ENCODE assay signal across 28 mouse cellular contexts in genomic region chr10:16158445-16158844, GRCm38 (mm10).
"Had no signal": no experiment of that assay in that cellular context is flagged by ENCODE, and none has a peak within 500 bp of the region (broad histone marks: within the 10 kb centered on the region; RNA-seq: fewer than 3 reads in every experiment).

No protein-coding gene starts in this region.

- H3K4me1 ChIP-seq: embryonic facial prominence, embryonic 10.5 days; embryonic facial prominence, embryonic 12.5 days; embryonic facial prominence, embryonic 13.5 days; embryonic facial prominence, embryonic 15.5 days; forebrain, embryonic 10.5 days; forebrain, embryonic 12.5 days; forebrain, embryonic 13.5 days; heart, embryonic 10.5 days had no signal

- H3K9ac ChIP-seq: embryonic facial prominence, embryonic 12.5 days; embryonic facial prominence, embryonic 13.5 days; embryonic facial prominence, embryonic 15.5 days; forebrain, embryonic 12.5 days; forebrain, embryonic 13.5 days; forebrain, embryonic 15.5 days; forebrain, postnatal 0 days had no signal

- DNase-seq: cerebellum, adult 8-10 months; cerebellum, adult 9-10 months; cerebellum, adult 9-11 months; cerebellum, postnatal 10 days; cerebellum, postnatal 14 days; cerebellum, postnatal 25 days; cerebellum, postnatal 36 days; embryo, embryonic 11 days; forebrain, postnatal 0 days; gastrocnemius, adult 2 months; gastrocnemius, postnatal 10 days; gastrocnemius, postnatal 14 days; gastrocnemius, postnatal 25 days; gastrocnemius, postnatal 36 days; heart, adult 11 months; heart, adult 18-20 months had no signal

- H3K36me3 ChIP-seq: embryonic facial prominence, embryonic 10.5 days; embryonic facial prominence, embryonic 12.5 days; embryonic facial prominence, embryonic 13.5 days; embryonic facial prominence, embryonic 15.5 days; forebrain, embryonic 10.5 days; forebrain, embryonic 12.5 days; forebrain, embryonic 15.5 days; heart, embryonic 10.5 days had no signal

- ATAC-seq: forebrain, embryonic 14.5 days; forebrain, embryonic 15.5 days; forebrain, embryonic 16.5 days; forebrain, postnatal 0 days had no signal

- H3K27ac ChIP-seq: embryonic facial prominence, embryonic 10.5 days; embryonic facial prominence, embryonic 12.5 days; embryonic facial prominence, embryonic 13.5 days; embryonic facial prominence, embryonic 15.5 days; forebrain, embryonic 10.5 days; forebrain, embryonic 12.5 days; forebrain, embryonic 13.5 days; forebrain, embryonic 15.5 days; gastrocnemius, adult 2 months; heart, embryonic 10.5 days had no signal

- H3K4me3 ChIP-seq: embryonic facial prominence, embryonic 10.5 days; embryonic facial prominence, embryonic 12.5 days; embryonic facial prominence, embryonic 13.5 days; embryonic facial prominence, embryonic 15.5 days; erythroblast, embryonic 14.5 days; forebrain, embryonic 10.5 days; forebrain, embryonic 12.5 days; forebrain, embryonic 13.5 days; forebrain, embryonic 15.5 days; gastrocnemius, adult 2 months; heart, embryonic 10.5 days had no signal

- H3K27me3 ChIP-seq: embryonic facial prominence, embryonic 12.5 days; embryonic facial prominence, embryonic 13.5 days; embryonic facial prominence, embryonic 15.5 days; forebrain, embryonic 12.5 days; forebrain, embryonic 13.5 days; forebrain, embryonic 15.5 days had no signal
